Mouse (Mus musculus): ENCODE measurements around the gene Cmip.

- no peak for TF ChIP-seq CTCF (IDR thresholded peaks at IDR 0.05; ENCODE audit: control insufficient read depth, insufficient read depth, insufficient read length)
- TF ChIP-seq MYOG (IDR thresholded peaks at IDR 0.05; ENCODE audit: control insufficient read depth, extremely low read depth, insufficient read length): no peak
- no peak for TF ChIP-seq MAX (IDR thresholded peaks at IDR 0.05)
- no peak for TF ChIP-seq CEBPB (IDR thresholded peaks at IDR 0.05; ENCODE audit: low read depth)
These were observed 8.5 kb upstream of the Cmip start for GRCm38 (mm10) chr8:117248341-117248740.

Data from C2C12 (cell line).